Mouse (Mus musculus) adrenal gland, adult 2 months (tissue): Measurements from ENCODE around the gene Olfr1283. TPM values are rescaled to one million over a fixed set of nuclear protein-coding genes. Genes with fewer than 3 reads are reported as not detected.
"Not testable (repeated sequence)": the region's sequence is repeated elsewhere in the genome, so short reads cannot be mapped to it uniquely, and the experiment has no call there.

Source experiments
- DNase-seq: peaks from one replicate; pipeline ENCODE4 v3.0.0; 2021
- long read RNA-seq: library from polyadenylated mRNA; stranded (forward); transcript quantifications from one replicate; pipeline ENCODE4 v2.0.0, GENCODE M21; 2021
- polyA plus RNA-seq: library from polyadenylated mRNA; depleted of rRNA; stranded (reverse); fragments of >200 nt; gene quantifications from 2 replicates; pipeline ENCODE4 v1.2.3, GENCODE M21; 2012; rRNA removed
- total RNA-seq, 2 experiments: library from RNA; stranded (reverse); gene quantifications; 2 replicates each; pipeline ENCODE4 v1.2.3; 2021

Gene Olfr1283
- total RNA-seq (not detected), polyA plus RNA-seq (not detected in 2 replicates)
- long read RNA-seq, result 0 reads

DNA sequence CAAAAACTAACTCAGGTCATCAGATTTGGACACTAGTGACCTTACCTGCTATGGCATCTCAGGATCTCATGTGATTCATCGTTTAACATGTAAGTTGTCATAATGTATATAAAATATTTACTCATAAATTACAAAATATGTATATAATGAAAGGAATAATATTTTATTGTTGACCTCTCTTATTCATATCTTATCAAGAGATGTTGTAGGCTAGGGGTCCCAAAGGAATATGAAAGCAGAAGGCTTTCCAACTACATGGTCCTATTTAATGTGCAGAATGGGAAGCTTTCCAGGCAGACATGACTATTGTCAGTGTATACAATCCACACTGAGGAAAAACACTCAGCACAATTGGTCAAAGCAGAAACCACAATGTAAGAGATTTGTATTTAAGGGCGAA lies at the start of gene Olfr1283:
Gene Olfr1283, plus strand, starts transcription at position 301 of the 400 bp plus-strand sequence.
- no peak for DNase-seq

DNA sequence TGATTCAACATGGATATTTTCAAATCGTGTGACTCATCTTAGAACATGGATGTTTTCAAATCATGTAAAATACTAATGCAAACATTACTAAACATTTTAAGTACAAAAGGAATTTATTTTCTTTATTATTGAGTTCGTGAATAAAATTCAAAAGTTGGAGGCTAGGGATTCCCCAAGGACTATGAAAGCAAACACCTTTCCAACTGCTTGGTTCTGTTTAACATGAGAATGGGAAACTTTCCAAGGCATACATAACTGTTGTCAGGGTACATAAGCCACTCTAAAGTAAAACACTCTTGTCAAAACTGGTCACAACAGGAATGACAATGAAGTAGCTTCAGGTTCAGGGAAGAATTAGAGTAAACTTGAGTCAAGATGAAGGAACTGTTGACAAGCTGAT lies 40.4 kb upstream of the Olfr1283 start, which contains the start of gene Olfr1281:
Gene Olfr1281, plus strand, starts transcription at position 301 of the 400 bp plus-strand sequence.
- no peak for DNase-seq

DNA sequence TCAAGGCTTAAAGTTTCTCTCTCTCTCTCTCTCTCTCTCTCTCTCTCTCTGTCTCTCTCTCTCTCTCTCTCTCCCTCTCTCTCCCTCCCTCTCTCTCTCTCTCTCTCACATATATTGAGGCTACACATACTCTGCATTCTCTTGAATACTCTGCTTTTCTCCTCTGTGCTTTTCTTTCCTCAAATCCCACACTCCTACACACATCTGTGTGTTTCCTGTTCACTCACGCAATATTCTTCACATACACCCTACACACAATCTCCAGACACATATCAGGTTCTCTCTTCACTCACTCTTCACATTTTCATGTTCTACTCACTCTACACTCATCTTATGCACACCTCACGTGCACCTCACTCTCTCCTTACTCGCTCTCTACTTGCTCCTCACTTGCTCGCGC lies 32.9 kb upstream of the Olfr1283 start:
- not testable (repeated sequence) for DNase-seq

DNA sequence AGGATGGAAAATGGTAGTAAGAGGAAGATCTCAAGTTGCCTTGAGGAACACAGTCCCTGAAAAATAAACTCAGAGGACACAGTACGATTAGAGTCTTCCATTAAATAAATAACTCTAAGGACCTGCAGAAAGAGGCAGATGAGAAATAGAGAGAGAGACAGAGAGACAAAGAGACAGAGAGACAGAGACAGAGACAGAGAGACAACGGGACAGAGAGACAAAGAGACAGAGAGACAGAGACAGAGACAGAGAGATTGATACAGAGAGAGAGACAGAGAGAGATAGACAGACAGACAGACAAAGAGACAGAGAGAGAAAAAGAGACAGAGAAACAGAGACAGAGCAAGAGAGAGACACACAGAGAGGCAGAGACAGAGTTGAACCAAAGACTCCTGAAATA lies 30.6 kb upstream of the Olfr1283 start, which contains the start of gene Olfr1282:
Gene Olfr1282, minus strand, starts transcription at position 101 of the 400 bp plus-strand sequence.
- no peak for DNase-seq

DNA sequence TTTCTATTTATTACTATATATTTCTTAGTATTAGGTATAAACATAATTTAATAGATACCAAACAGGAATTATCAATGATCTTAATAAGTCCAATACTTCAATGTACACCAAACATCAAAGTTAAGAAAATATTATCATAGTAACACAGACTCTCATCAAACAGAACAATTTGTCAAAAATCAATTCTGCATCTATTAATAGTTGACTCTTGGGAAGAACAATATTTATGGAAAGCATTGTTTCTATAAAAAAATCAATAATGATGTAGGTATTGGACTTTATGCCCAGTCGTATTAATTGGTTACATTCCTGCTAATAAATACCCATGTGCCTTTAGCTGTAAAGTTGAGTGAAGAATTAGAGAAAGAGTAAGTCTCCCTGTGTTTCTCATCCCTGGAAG lies 8.6 kb downstream of the Olfr1283 start, which contains the start of gene Olfr1284:
Gene Olfr1284, plus strand, starts transcription at position 301 of the 400 bp plus-strand sequence.
- DNase-seq, result no peak

Other genes starting within 250 kb of the Olfr1283 start
- not detected for gene Gm15130, start 213.9 kb upstream of the Olfr1283 start, total RNA-seq
- gene Gm15130, start 213.9 kb upstream of the Olfr1283 start, polyA plus RNA-seq, result not detected in 2 replicates
- not detected for gene 4930430A15Rik, start 137.2 kb upstream of the Olfr1283 start, total RNA-seq
- gene 4930430A15Rik, start 137.2 kb upstream of the Olfr1283 start, polyA plus RNA-seq, result not detected in 2 replicates
- gene Olfr1275, start 131.5 kb upstream of the Olfr1283 start, total RNA-seq, result not detected
- not detected in 2 replicates for gene Olfr1275, start 131.5 kb upstream of the Olfr1283 start, polyA plus RNA-seq
- not detected for gene Olfr1276, start 112.3 kb upstream of the Olfr1283 start, total RNA-seq
- not detected in 2 replicates for gene Olfr1276, start 112.3 kb upstream of the Olfr1283 start, polyA plus RNA-seq
- gene Olfr1277, start 92.7 kb upstream of the Olfr1283 start, total RNA-seq, result not detected
- not detected in 2 replicates for gene Olfr1277, start 92.7 kb upstream of the Olfr1283 start, polyA plus RNA-seq
- gene Olfr1278, start 76.7 kb upstream of the Olfr1283 start, total RNA-seq, result not detected
- not detected in 2 replicates for gene Olfr1278, start 76.7 kb upstream of the Olfr1283 start, polyA plus RNA-seq
- gene Olfr1279, start 66.2 kb upstream of the Olfr1283 start, total RNA-seq, result not detected
- gene Olfr1279, start 66.2 kb upstream of the Olfr1283 start, polyA plus RNA-seq, result not detected in 2 replicates
- gene Olfr1280, start 52.8 kb upstream of the Olfr1283 start, total RNA-seq, result not detected
- not detected in 2 replicates for gene Olfr1280, start 52.8 kb upstream of the Olfr1283 start, polyA plus RNA-seq
- not detected for gene Olfr1281, start 40.3 kb upstream of the Olfr1283 start, total RNA-seq
- gene Olfr1281, start 40.3 kb upstream of the Olfr1283 start, polyA plus RNA-seq, result not detected in 2 replicates
- gene Olfr1282, start 30.7 kb upstream of the Olfr1283 start, total RNA-seq, result not detected
- gene Olfr1282, start 30.7 kb upstream of the Olfr1283 start, polyA plus RNA-seq, result not detected in 2 replicates
- gene Olfr1284, start 8.7 kb downstream of the Olfr1283 start, total RNA-seq, result not detected
- gene Olfr1284, start 8.7 kb downstream of the Olfr1283 start, polyA plus RNA-seq, result not detected in 2 replicates
- gene Olfr1286, start 56.3 kb downstream of the Olfr1283 start, total RNA-seq, result not detected
- not detected in 2 replicates for gene Olfr1286, start 56.3 kb downstream of the Olfr1283 start, polyA plus RNA-seq
- not detected for gene Olfr1287, start 82.4 kb downstream of the Olfr1283 start, total RNA-seq
- gene Olfr1287, start 82.4 kb downstream of the Olfr1283 start, polyA plus RNA-seq, result not detected in 2 replicates
- gene Olfr1288, start 107.3 kb downstream of the Olfr1283 start, total RNA-seq, result not detected
- gene Olfr1288, start 107.3 kb downstream of the Olfr1283 start, polyA plus RNA-seq, result not detected in 2 replicates
- not detected for gene Olfr1289, start 114.0 kb downstream of the Olfr1283 start, total RNA-seq
- not detected in 2 replicates for gene Olfr1289, start 114.0 kb downstream of the Olfr1283 start, polyA plus RNA-seq
- gene Olfr1290, start 127.0 kb downstream of the Olfr1283 start, total RNA-seq, result not detected
- gene Olfr1290, start 127.0 kb downstream of the Olfr1283 start, polyA plus RNA-seq, result not detected in 2 replicates
- not detected for gene Olfr1291-ps1, start 130.4 kb downstream of the Olfr1283 start, total RNA-seq
- gene Olfr1291-ps1, start 130.4 kb downstream of the Olfr1283 start, polyA plus RNA-seq, result not detected in 2 replicates
- gene Olfr1293-ps, start 158.4 kb downstream of the Olfr1283 start, total RNA-seq, result not detected
- not detected in 2 replicates for gene Olfr1293-ps, start 158.4 kb downstream of the Olfr1283 start, polyA plus RNA-seq
- not detected for gene Olfr1294, start 173.5 kb downstream of the Olfr1283 start, total RNA-seq
- gene Olfr1294, start 173.5 kb downstream of the Olfr1283 start, polyA plus RNA-seq, result not detected in 2 replicates
- not detected for gene Olfr1295, start 202.9 kb downstream of the Olfr1283 start, total RNA-seq
- gene Olfr1295, start 202.9 kb downstream of the Olfr1283 start, polyA plus RNA-seq, result not detected in 2 replicates